Mouse (Mus musculus) erythroblast, embryonic 14.5 days (primary cell): Measurements from ENCODE around the gene Ubp1.

Source experiments
- GATA1 ChIP-seq: IDR thresholded peaks from 2 replicates; pipeline ENCODE4 v1.6.1; 2012; ENCODE audit warnings: low read length, inconsistent platforms, mixed read lengths
- TAL1 ChIP-seq: IDR thresholded peaks from 3 replicates; pipeline ENCODE4 v1.6.1; 2012; ENCODE audit warnings: low read length, inconsistent platforms, mixed read lengths

DNA sequence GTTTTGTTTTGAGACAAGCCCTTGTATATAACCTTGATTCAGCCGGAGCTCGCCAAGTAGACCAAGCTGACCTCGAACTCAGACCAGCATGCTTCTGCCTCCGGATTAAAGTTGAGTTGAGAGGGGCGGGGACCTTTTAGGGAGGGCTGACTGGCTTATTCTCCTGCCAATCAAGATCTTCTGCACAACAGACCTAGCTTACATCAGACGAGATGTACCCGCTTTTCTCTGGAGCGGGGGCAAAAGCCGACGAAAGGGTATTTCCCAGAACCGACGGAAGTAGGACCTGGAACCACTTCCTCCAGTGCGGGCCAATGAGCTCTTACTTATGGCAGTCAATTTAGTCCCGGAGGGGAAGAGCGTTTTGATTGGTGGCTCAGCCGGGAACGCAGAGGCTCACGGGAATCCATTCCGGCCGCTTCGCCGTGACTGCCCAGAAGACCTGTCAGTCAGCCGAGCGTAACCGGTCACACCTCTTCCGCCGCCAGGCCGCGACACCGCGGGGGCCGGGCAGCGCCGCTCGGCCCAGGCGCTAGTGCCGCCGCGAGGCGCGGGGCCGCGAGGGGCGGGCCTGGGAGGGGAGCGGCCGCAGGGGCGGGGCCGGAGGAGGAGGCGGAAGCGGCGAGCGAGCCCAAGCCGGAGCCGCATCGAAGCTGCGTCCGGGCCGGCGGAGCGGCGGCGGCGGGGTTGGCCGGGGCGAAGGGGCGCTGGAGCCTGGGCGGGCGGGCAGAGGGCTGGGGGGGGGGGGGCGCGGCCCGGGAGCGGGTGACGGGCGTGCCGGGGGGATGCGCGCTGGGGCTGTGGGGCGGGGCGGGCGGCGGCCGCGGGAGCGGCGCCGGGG is at the start of gene Ubp1:
- TF ChIP-seq TAL1: no peak
- no peak for TF ChIP-seq GATA1
